Mouse (Mus musculus): ENCODE data around the gene Ebf1.

The Ebf1 gene

DNA sequence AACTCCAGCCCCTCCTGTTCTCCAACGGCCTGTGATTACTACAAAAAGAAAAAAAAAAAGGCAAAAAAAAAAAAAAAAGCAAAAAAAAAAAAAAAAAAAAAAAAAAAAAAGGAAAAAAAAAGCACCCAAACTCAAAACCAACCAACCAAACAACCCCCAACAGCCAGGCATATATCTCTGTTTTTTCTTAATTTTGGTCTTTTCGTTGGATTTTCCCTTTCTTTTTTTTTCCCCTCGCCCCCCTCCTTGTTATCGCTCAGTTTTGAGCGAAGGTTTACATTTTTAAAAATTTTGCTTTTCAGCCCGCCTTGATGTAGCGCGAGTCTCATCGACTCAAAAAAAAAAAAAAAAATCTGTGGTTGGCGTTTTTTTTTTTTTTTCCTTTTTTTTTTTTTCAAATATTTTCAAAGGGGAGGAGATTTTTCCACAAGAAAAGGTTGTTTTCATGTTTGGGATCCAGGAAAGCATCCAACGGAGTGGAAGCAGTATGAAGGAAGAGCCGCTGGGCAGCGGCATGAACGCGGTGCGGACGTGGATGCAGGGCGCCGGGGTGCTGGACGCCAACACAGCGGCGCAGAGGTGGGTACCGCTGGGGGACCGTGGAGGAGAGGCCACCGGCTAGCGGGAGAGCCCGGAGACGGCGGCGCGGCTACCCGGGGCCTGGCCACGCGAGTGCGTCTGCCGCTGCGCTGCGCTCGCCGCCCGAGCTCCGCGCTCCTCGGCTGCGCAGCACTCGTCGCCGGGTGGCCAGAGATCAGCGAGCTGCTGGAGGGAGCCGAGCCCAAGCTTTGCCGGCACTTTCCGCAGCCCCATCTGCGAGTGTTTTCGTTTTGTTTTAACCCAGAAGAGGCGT is 843 bp downstream of the Ebf1 start:
- in situ Hi-C loops (cut with MseI, MboI) = loop anchor here in 1 of 2 experiments (10.0 kb wide), 1 partner anchor 917 kb away; no protein-coding TSS in a partner anchor

GRCm38 (mm10) chr11:44619131-44619886 is 2.2 kb downstream of the Ebf1 start:
- in situ Hi-C loops (cut with MseI, MboI) = loop anchor here in 1 of 2 experiments (10.0 kb wide), 1 partner anchor 915 kb away; no protein-coding TSS in a partner anchor

DNA sequence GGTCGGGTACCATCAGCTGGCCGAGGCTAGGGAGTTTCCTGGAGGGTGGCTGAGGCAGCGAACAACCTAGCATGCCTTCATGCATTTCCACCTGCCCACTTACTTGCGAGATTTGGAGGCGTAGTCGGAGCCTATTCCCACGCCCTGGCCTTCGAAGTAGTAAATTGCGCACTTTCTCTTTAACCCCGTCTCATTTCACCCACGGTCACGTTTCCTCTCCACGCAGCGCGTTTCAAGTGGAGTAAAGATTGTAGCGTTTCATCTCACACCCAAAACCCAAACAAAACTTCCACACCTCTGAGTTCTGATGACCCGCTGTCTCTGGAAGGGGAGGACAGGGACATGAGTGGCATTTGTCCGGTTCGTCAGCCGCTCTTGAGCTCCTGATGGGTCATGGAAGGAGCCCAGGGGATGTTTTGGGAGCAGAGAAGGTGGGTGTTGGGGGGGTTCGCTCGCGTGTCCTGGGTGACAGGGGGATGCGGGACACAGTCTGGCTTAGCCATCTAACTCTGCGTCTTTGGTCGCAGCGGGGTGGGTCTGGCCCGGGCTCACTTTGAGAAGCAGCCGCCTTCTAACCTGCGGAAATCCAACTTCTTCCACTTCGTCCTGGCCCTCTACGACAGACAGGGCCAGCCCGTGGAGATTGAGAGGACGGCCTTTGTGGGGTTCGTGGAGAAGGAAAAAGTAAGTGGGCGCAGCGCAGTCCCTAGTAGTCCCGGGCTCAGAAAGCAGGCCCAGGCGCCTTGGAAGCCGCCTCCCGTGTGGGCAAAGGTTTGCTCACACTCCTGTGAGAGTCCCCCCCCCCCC is 3.0 kb downstream of the Ebf1 start:
- in situ Hi-C loops (cut with MseI, MboI) = loop anchor here in 1 of 2 experiments (10.0 kb wide), 1 partner anchor 915 kb away; no protein-coding TSS in a partner anchor

DNA sequence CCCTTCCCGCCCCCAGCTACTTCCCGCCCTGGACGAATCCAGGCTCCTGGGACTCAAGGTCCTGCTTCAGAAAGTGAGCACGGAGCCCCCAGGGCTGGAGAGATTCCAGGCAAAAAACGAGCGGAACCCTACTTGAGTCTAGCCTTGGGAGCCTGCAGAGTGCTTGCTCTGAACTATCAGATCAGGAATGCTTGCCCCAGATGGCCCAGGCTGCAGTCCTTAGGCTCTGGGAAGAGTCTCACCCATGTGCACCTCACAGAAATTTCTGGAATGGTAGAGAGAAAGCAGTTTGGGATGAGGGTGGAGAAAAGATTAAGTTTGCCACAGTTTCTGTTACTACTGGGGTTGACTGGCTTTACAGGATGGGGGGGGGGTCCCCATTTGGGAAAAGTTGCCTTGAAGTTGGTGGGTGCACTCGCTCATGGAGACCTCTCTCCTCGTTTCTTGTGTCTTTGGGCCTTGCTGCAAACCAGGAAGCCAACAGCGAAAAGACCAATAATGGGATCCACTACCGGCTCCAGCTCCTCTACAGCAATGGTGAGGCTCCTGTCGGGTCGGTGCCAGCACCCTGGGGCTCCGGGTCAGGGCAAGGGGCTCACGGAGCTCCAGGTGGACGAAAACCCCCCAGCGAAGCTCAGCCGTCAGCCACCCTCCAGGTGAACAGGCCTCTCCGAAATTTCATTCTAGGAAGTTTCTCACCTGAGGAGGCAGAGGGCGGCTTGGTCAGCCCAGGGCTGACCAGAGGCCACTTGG is 3.8 kb downstream of the Ebf1 start:
- in situ Hi-C loops (cut with MseI, MboI) = no loop called here

GRCm38 (mm10) chr11:44621615-44622014 is 4.5 kb downstream of the Ebf1 start:
- in situ Hi-C loops (cut with MseI, MboI) = no loop called here

DNA sequence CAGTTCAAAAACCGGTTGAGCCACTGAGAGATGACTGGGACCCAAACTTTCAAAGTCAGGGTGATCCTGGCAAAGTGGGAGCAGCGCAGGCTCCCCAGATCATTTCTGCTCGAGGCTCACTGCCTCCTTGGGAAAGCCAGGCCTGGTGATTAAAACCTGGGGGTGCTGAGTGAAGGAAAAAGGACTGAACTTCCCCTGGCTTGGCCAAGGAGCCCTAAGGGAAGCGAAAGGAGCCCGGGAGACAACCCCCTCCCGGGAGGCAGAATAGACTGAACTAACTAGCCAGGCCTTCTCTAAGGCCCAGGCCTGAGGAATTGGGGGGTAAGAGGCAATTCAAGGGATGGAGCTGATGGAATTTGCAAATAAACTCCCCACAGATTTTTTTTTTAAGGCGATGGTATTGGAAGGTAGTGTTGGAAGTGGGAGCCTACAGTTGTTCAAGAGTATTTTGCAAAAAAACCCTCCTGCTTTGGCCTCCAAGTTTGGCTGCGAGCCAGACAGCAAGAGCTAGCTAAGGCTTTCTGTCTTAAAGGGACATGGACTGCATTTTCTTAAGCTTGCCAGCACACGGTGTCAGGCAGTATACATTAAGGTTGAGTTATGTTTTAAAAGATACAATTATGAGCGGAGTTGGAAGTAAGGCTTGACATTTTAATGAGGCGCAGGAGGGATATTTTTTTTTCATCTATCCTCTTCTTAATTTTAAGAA is 5.1 kb downstream of the Ebf1 start:
- in situ Hi-C loops (cut with MseI, MboI) = no loop called here

DNA sequence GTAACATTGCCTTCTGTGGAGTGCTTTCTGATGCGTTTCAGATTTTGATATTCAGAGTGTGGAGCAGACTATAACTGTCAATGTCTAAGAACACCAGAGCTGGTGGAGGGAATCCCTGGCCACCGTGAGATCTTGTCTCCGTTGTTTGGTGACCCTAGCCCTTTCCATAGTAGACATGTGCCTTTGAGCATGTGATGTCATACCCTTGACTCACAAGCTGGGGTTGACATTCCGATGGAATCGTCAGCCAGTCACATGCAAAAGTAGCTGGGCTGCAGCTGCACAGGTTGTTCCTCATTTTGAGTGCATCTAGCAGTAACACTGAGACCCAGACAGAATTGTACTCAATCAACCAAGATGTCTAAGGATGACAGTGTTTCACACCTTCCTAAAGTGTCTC is 7.4 kb downstream of the Ebf1 start:
- in situ Hi-C loops (cut with MseI, MboI) = no loop called here

DNA sequence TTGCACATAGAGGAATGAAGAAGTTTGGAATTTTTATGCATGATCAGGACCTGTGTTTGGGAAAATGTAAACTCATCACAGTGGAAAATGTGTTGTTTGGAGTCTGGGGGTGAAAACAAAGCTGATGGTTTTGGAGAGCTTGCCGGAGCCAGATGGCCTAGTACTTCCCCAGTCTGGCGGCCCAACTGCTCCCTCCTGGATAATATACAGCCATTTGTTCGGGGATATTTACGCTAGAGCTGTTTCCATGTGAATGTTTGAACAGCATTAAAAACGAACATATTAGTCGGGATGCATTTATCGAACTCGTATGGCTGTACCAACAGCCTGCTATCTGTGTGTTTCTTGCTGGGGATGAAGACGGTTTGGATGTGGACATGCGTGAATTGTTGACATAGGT is 8.9 kb downstream of the Ebf1 start:
- in situ Hi-C loops (cut with MseI, MboI) = no loop called here

- in situ Hi-C loops (cut with MseI, MboI) = no loop called here
Observed at GRCm38 (mm10) chr11:44628412-44628811, 11.3 kb downstream of the Ebf1 start.

DNA sequence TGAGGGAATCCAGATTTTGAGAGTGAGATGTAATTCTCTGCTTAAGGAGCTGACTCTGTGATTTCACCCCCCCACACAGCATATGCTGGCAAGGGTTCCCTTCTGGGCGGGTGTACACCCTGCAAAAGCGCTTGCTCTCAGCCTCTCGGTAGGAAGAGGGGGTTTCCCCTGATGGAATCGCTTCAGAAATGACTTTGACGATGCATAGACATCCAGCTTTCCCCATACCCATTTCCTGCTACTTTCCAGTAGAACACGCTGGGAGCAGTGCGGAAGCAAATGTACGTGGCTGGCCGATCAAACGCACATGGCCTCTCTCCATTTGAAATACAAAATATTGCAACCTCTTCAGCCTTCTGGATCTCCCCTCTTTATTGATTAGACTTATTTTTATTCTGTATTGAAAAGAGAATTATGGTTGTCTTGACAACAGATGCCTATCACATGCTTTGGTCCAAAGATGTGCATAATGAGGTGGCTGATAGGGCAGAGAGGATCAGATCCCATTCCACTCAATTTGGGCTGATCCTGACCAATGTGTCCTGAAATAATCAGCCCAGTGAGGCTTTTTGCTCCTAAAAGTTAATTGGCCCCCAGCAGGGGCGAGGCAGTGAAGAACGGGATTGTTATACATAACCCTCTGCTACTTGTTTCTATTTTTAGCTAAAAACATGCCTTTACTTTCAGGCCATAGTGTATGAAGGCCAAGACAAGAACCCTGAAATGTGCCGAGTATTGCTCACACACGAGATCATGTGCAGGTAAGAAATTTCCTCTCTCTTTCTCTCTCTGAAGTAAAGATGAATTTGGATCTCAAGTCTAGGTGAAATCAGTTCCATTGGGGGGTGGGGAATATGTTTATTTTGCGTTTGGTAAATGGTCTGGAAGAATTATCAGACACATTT is 15.2 kb downstream of the Ebf1 start:
- in situ Hi-C loops (cut with MseI, MboI) = no loop called here

GRCm38 (mm10) chr11:44633001-44633693 is 16.0 kb downstream of the Ebf1 start:
- in situ Hi-C loops (cut with MseI, MboI) = no loop called here

DNA sequence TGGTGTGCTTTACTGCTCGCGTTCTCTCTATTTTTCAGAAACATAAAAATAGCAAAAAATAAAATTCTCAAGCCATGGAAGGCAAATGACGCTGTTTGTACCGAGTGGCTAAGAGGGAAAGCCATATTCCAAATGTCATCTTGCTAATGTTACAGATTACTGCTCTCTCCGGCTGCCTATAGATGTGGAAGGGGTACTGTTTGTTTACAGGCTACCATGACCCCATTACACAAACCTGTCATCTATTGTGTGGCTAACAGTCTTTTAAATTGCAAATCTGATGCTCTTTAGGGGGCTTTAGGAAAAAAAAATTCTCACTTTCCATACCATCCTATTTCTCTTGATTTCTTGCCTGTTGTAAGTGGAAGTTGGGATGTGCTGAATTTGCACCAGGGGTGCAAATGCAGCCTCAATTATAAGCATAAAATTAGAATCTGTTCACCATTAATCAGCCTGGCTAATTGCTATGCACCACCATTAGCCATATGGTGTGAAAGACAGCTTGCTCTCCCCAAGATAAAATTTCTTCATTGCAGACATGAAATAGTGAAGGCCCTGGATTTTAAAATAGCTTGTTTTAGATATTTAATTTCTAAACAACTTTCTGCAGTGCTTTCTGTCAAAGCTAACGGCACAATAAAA is 17.6 kb downstream of the Ebf1 start:
- in situ Hi-C loops (cut with MseI, MboI) = no loop called here

GRCm38 (mm10) chr11:44636241-44636640 is 19.1 kb downstream of the Ebf1 start:
- in situ Hi-C loops (cut with MseI, MboI) = no loop called here

DNA sequence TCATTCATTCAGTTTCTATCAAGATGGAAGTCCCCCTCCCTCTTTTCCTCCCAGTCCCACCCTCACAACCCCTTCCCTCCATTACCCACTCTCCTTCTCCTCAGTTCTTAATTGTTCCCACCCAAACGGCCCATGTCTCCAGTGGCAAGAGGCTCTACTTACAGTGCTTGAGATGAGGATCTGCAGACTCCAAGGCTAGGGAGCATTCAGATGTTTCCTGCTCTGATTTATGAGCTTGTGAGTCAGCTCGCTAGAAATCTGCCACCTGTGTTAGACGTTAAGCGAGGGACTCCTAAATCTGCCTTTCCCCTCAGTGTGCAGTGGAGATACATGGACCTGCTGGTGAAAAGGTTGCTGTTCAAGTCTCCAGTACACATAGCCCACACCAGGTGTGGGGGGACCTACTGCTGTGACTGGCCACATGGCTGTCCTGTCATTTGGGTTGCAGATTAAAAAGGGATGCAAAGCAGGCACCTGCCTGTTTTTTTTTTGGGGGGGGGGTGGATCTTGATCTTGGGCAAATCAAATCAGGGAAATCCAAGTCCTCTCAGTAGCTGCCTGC is 21.2 kb downstream of the Ebf1 start:
- in situ Hi-C loops (cut with MseI, MboI) = no loop called here

DNA sequence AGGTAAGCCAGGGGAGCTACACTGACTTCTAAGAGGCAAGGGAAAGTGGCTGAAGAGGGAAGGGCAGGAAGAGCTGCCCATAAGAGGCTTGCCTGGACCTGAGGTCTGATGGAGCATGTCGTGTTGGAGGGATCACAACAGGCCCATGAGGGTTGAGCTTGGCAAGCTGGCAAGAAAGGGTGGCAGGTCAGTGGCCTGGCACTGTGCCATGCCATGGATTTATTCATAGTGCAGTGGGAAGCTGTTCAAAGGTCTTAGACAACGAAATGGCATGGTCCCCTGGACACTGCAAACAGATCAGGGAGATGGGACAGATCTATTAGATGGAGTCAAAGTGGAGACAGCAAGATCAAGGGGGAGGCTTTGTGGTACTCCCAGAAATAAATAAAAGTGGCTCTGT is 24.4 kb downstream of the Ebf1 start:
- in situ Hi-C loops (cut with MseI, MboI) = no loop called here

DNA sequence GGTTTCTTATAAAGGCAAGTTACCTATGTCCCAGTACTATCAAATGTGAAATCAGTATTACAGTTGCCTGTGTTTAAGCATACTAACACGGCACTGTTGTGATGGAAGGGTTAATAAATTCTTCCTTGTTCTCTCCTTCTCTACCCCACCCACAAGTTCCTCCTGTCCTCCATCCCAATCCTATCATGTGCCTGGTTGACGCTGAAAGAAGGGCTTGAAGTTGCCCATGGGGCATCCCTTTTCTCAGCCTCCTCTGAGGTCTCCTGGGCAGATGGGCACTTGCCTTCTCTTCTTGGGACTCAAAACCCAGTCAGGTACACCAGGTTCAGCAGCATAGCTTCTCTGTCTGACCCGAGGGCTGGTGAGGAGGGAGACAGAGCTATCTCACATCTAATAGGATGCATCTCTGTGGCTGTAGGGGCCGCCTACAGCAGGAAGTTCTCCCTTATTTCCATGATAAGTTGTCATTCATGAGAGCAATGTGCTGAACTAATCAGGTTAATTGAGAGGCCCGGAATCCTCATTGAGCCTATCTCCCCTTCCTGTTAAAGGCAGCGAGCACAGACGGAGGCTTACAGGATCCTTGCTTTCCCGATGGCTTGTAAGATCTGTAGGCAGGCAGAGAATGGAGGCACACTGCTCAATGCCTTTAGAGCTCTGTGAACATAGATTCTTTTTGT is 37.4 kb downstream of the Ebf1 start:
- in situ Hi-C loops (cut with MseI, MboI) = no loop called here

- in situ Hi-C loops (cut with MseI, MboI) = no loop called here
Observed at GRCm38 (mm10) chr11:44655468-44655867, 38.4 kb downstream of the Ebf1 start.
